Mouse (Mus musculus) kidney, embryonic 14.5 days (tissue): Measurements from ENCODE around the gene Psmb1. TPM values are rescaled to one million over a fixed set of nuclear protein-coding genes. Genes with fewer than 3 reads are reported as not detected.
"Not testable (repeated sequence)": the region's sequence is repeated elsewhere in the genome, so short reads cannot be mapped to it uniquely, and the experiment has no call there.

ENCODE experiments used
- ATAC-seq: fragments of 200-750 bp; cut with Nextera tagmentation; 2 replicates; pipeline ENCODE4 v1.8.0; 2017; ENCODE audit warnings: moderate number of reproducible peaks, mild to moderate bottlenecking, moderate TSS enrichment, moderate library complexity; ENCODE audit not compliant: low FRiP score, low TSS enrichment
- H3K27ac ChIP-seq: fragments of 300-500 bp; sonication (generic); 2 replicates; pipeline ENCODE4 v1.5.1; 2014; ENCODE audit warnings: low read depth, mild to moderate bottlenecking, low read length, moderate library complexity, mixed read lengths
- H3K27me3 ChIP-seq: fragments of 300-500 bp; sonication (generic); 2 replicates; pipeline ENCODE4 v1.6.1; 2014; ENCODE audit warnings: mild to moderate bottlenecking, low read length; ENCODE audit not compliant: control insufficient read depth, insufficient read depth
- H3K36me3 ChIP-seq: fragments of 300-500 bp; sonication (generic); 2 replicates; pipeline ENCODE4 v1.6.1; 2014; ENCODE audit warnings: low read length, mixed read lengths; ENCODE audit not compliant: control insufficient read depth, insufficient read depth
- H3K4me1 ChIP-seq: fragments of 300-500 bp; sonication (generic); 2 replicates; pipeline ENCODE4 v1.6.1; 2014; ENCODE audit warnings: low read length, mixed read lengths; ENCODE audit not compliant: control insufficient read depth, insufficient read depth
- H3K4me2 ChIP-seq: fragments of 300-500 bp; sonication (generic); replicated peaks from 2 replicates; pipeline ENCODE4 v1.6.1; 2014; ENCODE audit warnings: low read depth, mild to moderate bottlenecking, low read length
- H3K4me3 ChIP-seq: fragments of 300-500 bp; sonication (generic); 2 replicates; pipeline ENCODE4 v1.5.1; 2014; ENCODE audit warnings: mild to moderate bottlenecking, low read length
- H3K9ac ChIP-seq: fragments of 300-500 bp; sonication (generic); 2 replicates; pipeline ENCODE4 v1.6.1; 2014; ENCODE audit warnings: low read depth, mild to moderate bottlenecking, low read length, moderate library complexity
- H3K9me3 ChIP-seq: fragments of 300-500 bp; sonication (generic); 2 replicates; pipeline ENCODE4 v1.6.1; 2016; ENCODE audit warnings: low read length; ENCODE audit not compliant: control insufficient read depth
- WGBS: fragments of 180-500 bp; shearing (Covaris S2); extraction: QIAGEN DNeasy Blood & Tissue Kit; methylation state at CpG from one replicate; pipeline ENCODE4 v1.1.7; 2014; 5-methylcytosine and 5-hydroxymethylcytosine counted together
- polyA plus RNA-seq: library from polyadenylated mRNA; unstranded; fragments of >200 nt; fragmentation: Nextera tagmentation; extraction: Ambion mirVana; gene quantifications from 2 replicates; pipeline ENCODE4 v1.2.1, GENCODE M21; 2014

The Psmb1 gene
- polyA plus RNA-seq, 1 experiment from 2014 or later: 298 TPM

DNA sequence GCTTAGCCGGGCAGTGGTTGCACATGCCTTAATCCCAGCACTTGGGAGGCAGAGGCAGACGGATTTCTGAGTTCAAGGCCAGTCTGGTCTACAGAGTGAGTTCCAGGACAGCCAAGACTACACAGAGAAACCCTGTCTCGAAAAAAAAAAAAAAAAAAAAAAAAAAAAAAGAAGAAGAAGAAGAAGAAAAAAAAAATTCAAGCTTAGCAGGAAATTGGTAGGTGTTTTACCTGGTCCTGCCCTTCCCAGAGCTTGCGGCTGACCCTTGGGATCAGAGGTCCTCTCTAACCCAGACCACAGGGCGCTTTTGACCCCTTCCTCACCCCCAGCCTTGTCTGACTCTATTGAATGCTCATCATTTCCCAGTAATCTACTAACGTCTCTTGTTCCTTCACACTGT is 50.4 kb downstream of the Psmb1 start:
- not testable (repeated sequence) for H3K4me1 ChIP-seq, H3K27ac ChIP-seq, H3K9ac ChIP-seq, H3K36me3 ChIP-seq, H3K27me3 ChIP-seq, H3K9me3 ChIP-seq, H3K4me3 ChIP-seq, ATAC-seq, H3K4me2 ChIP-seq
- 87% methylated on average over 5 of the region's 6 CpGs for WGBS

DNA sequence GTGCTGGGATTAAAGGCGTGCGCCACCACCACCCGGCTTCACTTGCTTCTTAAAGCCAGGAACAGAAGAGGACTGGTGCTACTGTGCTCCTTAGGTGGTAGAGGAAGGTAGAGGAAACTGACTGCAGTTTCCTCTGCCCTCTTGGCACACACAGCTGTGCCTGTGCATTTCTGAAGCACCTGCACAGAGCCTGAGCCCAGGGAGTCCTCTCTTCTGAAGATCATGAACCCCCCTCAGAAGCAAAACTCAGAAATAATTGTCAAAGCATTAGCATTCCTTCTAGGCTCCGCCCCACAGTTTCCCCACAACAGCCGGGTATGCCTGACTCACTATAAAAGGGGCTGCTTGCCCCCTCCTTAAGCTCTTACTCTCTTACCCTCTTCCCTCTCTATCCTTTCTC is 51.7 kb downstream of the Psmb1 start:
- H3K4me2 ChIP-seq: no peak overlapping the region
- H3K9me3 ChIP-seq: no peaks in the 10 kb centered on the region
- no peak for ATAC-seq
- no peak overlapping the region for H3K27ac ChIP-seq
- 71% methylated on average over 5 of the region's 5 CpGs for WGBS
- no peak overlapping the region for H3K4me3 ChIP-seq
- H3K36me3 ChIP-seq: no peaks in the 10 kb centered on the region
- no peak overlapping the region for H3K9ac ChIP-seq
- no peaks in the 10 kb centered on the region for H3K27me3 ChIP-seq
- H3K4me1 ChIP-seq: no peaks in the 10 kb centered on the region

GRCm38 (mm10) chr17:15445421-15445820 is 54.1 kb downstream of the Psmb1 start:
- Histone ChIP-seq H3K4me2 (no peak overlapping the region), H3K9me3 (no peaks in the 10 kb centered on the region), H3K27ac (no peak overlapping the region), H3K4me3 (no peak overlapping the region), H3K27me3 (no peaks in the 10 kb centered on the region), H3K9ac (no peak overlapping the region), H3K36me3 (no peaks in the 10 kb centered on the region), H3K4me1 (peaks cover 9% of the 10 kb centered on the region)
- ATAC-seq: no peak
- 87% methylated on average over 3 of the region's 3 CpGs for WGBS

DNA sequence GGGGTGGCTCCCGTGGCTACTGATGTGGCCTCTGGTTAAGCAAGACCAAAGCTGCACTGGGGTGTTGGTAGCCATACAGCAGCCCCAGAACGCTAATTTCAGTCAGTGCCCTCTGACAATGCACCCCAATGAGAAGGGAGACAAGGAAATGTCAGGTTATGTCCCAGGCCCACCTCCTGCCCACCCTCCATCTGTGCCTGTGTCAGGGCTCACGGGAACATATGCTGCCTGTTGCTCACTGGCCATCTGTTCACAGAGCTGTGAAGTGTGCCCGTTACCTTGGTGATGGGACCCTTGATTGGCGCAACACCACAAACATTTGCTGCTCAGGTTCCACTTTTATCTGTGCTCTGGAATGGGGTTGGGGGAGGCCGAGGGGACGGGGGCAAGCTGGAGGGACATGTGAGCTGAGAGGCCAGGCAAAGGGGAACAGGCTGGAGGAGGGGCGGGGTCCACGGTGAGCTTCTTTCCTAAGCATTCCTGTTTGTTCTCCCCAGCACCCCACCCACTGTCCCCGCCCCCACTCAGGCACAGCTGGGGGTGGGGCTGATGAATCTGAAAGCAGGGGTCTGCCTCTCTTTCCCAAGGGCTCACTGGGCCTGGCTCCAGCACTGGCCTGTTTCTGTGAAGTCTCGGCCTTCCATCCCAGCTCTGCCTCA is 59.0 kb downstream of the Psmb1 start:
- 6% methylated on average over 11 of the region's 11 CpGs for WGBS
- Histone ChIP-seq H3K4me1 (peaks cover 16% of the 10 kb centered on the region), H3K27ac (peak overlapping the region; percentile 73), H3K4me3 (no peak overlapping the region), H3K9me3 (no peaks in the 10 kb centered on the region), H3K27me3 (no peaks in the 10 kb centered on the region), H3K36me3 (no peaks in the 10 kb centered on the region), H3K4me2 (peak overlapping the region; percentile 30; the same call in 1 of the 2 replicates), H3K9ac (no peak overlapping the region)
- ATAC-seq: peak; percentile 97

- no peak overlapping the region for H3K9ac ChIP-seq
- no peaks in the 10 kb centered on the region for H3K9me3 ChIP-seq
- WGBS: 31% methylated on average over 8 of the region's 8 CpGs
- ATAC-seq: no peak
- peaks cover 16% of the 10 kb centered on the region for H3K4me1 ChIP-seq
- no peak overlapping the region for H3K4me3 ChIP-seq
- H3K4me2 ChIP-seq: peak overlapping the region; percentile 30; the same call in 1 of the 2 replicates
- H3K27me3 ChIP-seq: no peaks in the 10 kb centered on the region
- peak overlapping the region; percentile 73; the same call in 1 of the 2 replicates for H3K27ac ChIP-seq
- no peaks in the 10 kb centered on the region for H3K36me3 ChIP-seq
Measured at GRCm38 (mm10) chr17:15440067-15440462, 59.5 kb downstream of the Psmb1 start.

- Histone ChIP-seq H3K4me1 (peaks cover under 1% of the 10 kb centered on the region; the same call in 1 of the 2 replicates), H3K27me3 (no peaks in the 10 kb centered on the region), H3K36me3 (peaks cover 23% of the 10 kb centered on the region), H3K9ac (no peak overlapping the region), H3K4me3 (no peak overlapping the region), H3K4me2 (no peak overlapping the region), H3K27ac (no peak overlapping the region), H3K9me3 (no peaks in the 10 kb centered on the region)
- no peak for ATAC-seq
- 75% methylated on average over 3 of the region's 3 CpGs for WGBS
Measured at GRCm38 (mm10) chr17:15434748-15435147, 64.8 kb downstream of the Psmb1 start.

DNA sequence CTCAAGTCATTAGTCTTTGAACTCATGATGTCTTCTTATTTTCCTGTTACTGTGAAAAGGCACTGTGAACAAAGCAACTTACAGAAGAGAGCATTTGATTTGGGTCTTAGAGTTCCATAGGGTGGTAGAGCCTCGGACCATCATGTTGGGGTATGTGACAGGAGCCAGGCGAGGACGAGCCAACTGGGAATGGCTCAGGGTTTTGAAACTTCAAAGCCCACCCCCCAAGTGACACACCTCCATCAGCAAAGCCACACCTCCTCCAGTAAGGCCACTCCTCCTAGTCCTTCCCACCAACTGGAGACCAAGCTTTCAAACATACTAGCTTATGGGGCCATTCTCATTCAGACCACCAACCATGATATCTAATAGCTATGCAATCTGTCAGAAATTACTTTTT is 67.5 kb downstream of the Psmb1 start:
- no peaks in the 10 kb centered on the region for H3K9me3 ChIP-seq
- no peak overlapping the region for H3K4me2 ChIP-seq
- H3K9ac ChIP-seq: no peak overlapping the region
- H3K4me3 ChIP-seq: no peak overlapping the region
- no peak for ATAC-seq
- H3K36me3 ChIP-seq: peaks cover 46% of the 10 kb centered on the region
- no peaks in the 10 kb centered on the region for H3K4me1 ChIP-seq
- no peak overlapping the region for H3K27ac ChIP-seq
- no peaks in the 10 kb centered on the region for H3K27me3 ChIP-seq
- 72% methylated on average over 3 of the region's 3 CpGs for WGBS

DNA sequence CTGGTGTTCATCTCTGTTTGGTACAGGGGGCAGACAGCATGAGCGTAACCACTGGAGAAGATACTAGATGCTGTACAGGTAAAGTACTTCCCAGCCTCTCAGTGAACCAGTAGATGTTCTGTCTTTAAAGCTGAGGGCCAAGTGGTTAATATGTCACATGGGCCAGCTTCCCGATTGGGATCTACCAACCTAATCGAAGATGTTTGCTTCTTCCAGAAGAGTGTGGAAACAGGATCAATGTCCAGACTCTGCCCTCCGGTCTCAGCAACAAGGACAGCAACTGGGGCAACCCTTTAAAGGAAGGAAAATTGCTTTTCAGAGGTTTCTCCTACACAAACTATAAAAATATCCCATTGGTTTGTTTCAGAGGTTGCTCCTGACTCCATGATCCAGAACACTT is 68.0 kb downstream of the Psmb1 start:
- no peak for ATAC-seq
- H3K4me3 ChIP-seq: no peak overlapping the region
- no peaks in the 10 kb centered on the region for H3K4me1 ChIP-seq
- no peaks in the 10 kb centered on the region for H3K9me3 ChIP-seq
- no peak overlapping the region for H3K4me2 ChIP-seq
- H3K27ac ChIP-seq: no peak overlapping the region
- peaks cover 51% of the 10 kb centered on the region for H3K36me3 ChIP-seq
- H3K9ac ChIP-seq: no peak overlapping the region
- 93% methylated on average over 4 of the region's 4 CpGs for WGBS
- H3K27me3 ChIP-seq: no peaks in the 10 kb centered on the region

- H3K27ac ChIP-seq: no peak overlapping the region
- WGBS: 55% methylated on average over 5 of the region's 5 CpGs
- peaks cover 54% of the 10 kb centered on the region for H3K36me3 ChIP-seq
- no peaks in the 10 kb centered on the region for H3K27me3 ChIP-seq
- no peak overlapping the region for H3K4me3 ChIP-seq
- no peaks in the 10 kb centered on the region for H3K9me3 ChIP-seq
- H3K4me1 ChIP-seq: no peaks in the 10 kb centered on the region
- H3K4me2 ChIP-seq: no peak overlapping the region
- ATAC-seq: no peak
- H3K9ac ChIP-seq: no peak overlapping the region
Measured at GRCm38 (mm10) chr17:15431021-15431514, 68.5 kb downstream of the Psmb1 start.
